Mouse (Mus musculus) forebrain, embryonic 12.5 days (tissue): Measurements from ENCODE around the gene Lman2. TPM values are rescaled to one million over a fixed set of nuclear protein-coding genes. Genes with fewer than 3 reads are reported as not detected.

Experiments
- ATAC-seq: fragments of 200-750 bp; cut with Nextera tagmentation; 2 replicates; pipeline ENCODE4 v1.8.0; 2017; ENCODE audit warnings: moderate TSS enrichment; ENCODE audit not compliant: low FRiP score
- H3K27ac ChIP-seq: fragments of 300-500 bp; sonication (generic); 2 replicates; pipeline ENCODE4 v1.5.1; 2016; ENCODE audit warnings: mild to moderate bottlenecking
- H3K27me3 ChIP-seq: fragments of 300-500 bp; sonication (generic); 2 replicates; pipeline ENCODE4 v1.6.1; 2016; ENCODE audit warnings: mild to moderate bottlenecking
- H3K36me3 ChIP-seq: fragments of 300-500 bp; sonication (generic); replicated peaks from 2 replicates; pipeline ENCODE4 v1.6.1; 2016; ENCODE audit warnings: mild to moderate bottlenecking
- H3K4me1 ChIP-seq: fragments of 300-500 bp; sonication (generic); 2 replicates; pipeline ENCODE4 v1.6.1; 2016
- H3K4me2 ChIP-seq: fragments of 300-500 bp; sonication (generic); 2 replicates; pipeline ENCODE4 v1.6.1; 2016; ENCODE audit warnings: mild to moderate bottlenecking, moderate library complexity
- H3K4me3 ChIP-seq: fragments of 300-500 bp; sonication (generic); replicated peaks from 2 replicates; pipeline ENCODE4 v1.5.1; 2016; ENCODE audit warnings: mild to moderate bottlenecking
- H3K9ac ChIP-seq: fragments of 300-500 bp; sonication (generic); 2 replicates; pipeline ENCODE4 v1.6.1; 2016; ENCODE audit warnings: mild to moderate bottlenecking
- H3K9me3 ChIP-seq: fragments of 300-500 bp; sonication (generic); 2 replicates; pipeline ENCODE4 v1.6.1; 2016
- WGBS: fragments of 180-500 bp; shearing (Covaris S2); methylation state at CpG from one replicate; pipeline ENCODE4 v1.1.7; 2016; 5-methylcytosine and 5-hydroxymethylcytosine counted together
- polyA plus RNA-seq: library from polyadenylated mRNA; unstranded; fragments of >200 nt; fragmentation: Nextera tagmentation; extraction: Ambion mirVana; gene quantifications from 2 replicates; pipeline ENCODE4 v1.2.1, GENCODE M21; 2016

The Lman2 gene
- polyA plus RNA-seq, 1 experiment from 2014 or later = 82.7 TPM

DNA sequence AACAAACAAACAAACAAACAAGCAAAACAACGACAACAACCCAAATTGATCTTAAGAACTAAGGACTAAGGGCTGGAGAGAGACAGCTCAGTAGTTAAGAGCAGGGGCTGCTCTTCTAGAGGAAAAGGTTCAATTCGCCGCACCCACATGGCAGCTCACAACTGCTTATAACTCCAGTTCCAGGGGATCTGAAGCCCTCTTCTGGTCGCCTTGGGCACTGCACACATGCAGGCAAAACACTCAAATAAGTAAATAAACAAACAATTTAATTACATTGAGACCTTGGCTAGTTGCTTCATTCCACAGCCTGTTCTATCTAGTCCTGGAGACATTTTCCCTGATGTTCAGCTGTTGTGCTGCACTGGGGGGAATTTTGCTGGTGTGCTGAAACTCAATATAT lies 30.4 kb upstream of the Lman2 start:
- Histone ChIP-seq H3K27ac (no peak overlapping the region), H3K9ac (no peak overlapping the region), H3K4me3 (no peak overlapping the region), H3K36me3 (no peaks in the 10 kb centered on the region), H3K4me2 (no peak overlapping the region), H3K9me3 (no peaks in the 10 kb centered on the region), H3K27me3 (0 out of 2 replicates have a peak, but pooled peaks cover 2% of the 10 kb centered on the region), H3K4me1 (no peaks in the 10 kb centered on the region)
- ATAC-seq = no peak
- WGBS = 74% methylated on average over 4 of the region's 4 CpGs

- 63% methylated on average over 1 of the region's 1 CpGs for WGBS
- Histone ChIP-seq H3K27ac (no peak overlapping the region), H3K27me3 (0 out of 2 replicates have a peak, but pooled peaks cover 6% of the 10 kb centered on the region), H3K9me3 (no peaks in the 10 kb centered on the region), H3K9ac (no peak overlapping the region), H3K4me1 (no peaks in the 10 kb centered on the region), H3K4me2 (no peak overlapping the region), H3K4me3 (no peak overlapping the region), H3K36me3 (no peaks in the 10 kb centered on the region)
- no peak for ATAC-seq
These were observed 29.0 kb upstream of the Lman2 start for GRCm38 (mm10) chr13:55391626-55392029.

GRCm38 (mm10) chr13:55390644-55391043 lies 28.1 kb upstream of the Lman2 start:
- Histone ChIP-seq H3K4me3 (no peak overlapping the region), H3K9ac (no peak overlapping the region), H3K4me1 (no peaks in the 10 kb centered on the region), H3K9me3 (no peaks in the 10 kb centered on the region), H3K36me3 (no peaks in the 10 kb centered on the region), H3K27ac (no peak overlapping the region), H3K27me3 (0 out of 2 replicates have a peak, but pooled peaks cover 7% of the 10 kb centered on the region), H3K4me2 (no peak overlapping the region)
- ATAC-seq = no peak
- 81% methylated on average over 3 of the region's 3 CpGs for WGBS

- WGBS = 82% methylated on average over 4 of the region's 4 CpGs
- Histone ChIP-seq H3K9ac (no peak overlapping the region), H3K4me2 (no peak overlapping the region), H3K36me3 (no peaks in the 10 kb centered on the region), H3K4me3 (no peak overlapping the region), H3K27ac (no peak overlapping the region), H3K9me3 (no peaks in the 10 kb centered on the region), H3K4me1 (peaks cover 4% of the 10 kb centered on the region; the same call in 1 of the 2 replicates), H3K27me3 (peaks cover 69% of the 10 kb centered on the region)
- no peak for ATAC-seq
These were observed 19.2 kb upstream of the Lman2 start for GRCm38 (mm10) chr13:55381790-55382189.

DNA sequence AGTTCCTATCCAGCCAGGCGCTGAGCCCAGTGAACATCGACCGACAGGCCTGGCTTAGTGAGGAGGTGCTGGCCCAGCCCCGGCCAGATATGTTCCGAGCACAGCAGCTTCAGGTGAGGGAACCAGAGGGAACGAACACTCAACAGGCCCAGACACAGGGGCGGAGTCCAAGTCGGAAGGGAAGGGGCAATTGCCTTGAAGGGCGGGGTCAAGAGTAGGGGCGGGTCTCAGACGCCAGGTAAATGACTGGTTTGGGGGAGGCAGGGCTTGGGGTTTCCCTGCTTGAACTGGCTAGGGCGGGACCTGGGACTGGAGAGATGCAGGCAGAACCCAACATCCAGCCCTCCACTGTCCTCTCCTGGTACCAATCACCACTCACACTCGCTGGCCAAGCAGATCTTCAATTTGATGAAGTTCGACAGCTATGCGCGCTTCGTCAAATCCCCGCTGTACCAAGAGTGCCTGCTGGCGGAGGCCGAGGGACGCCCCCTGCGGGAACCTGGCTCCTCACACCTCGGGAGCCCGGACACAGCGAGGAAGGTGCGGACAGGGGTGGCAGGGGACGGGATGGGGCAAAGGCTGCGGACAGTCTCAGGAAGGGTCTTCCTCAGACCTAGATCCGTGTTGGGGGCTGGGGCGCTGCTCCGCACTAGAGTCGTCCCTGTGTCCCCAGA lies 16.5 kb upstream of the Lman2 start:
- no peak overlapping the region; the same call in 1 of the 2 replicates for H3K4me3 ChIP-seq
- no peak overlapping the region for H3K9ac ChIP-seq
- no peak for ATAC-seq
- WGBS = 3% methylated on average over 32 of the region's 32 CpGs
- no peaks in the 10 kb centered on the region for H3K36me3 ChIP-seq
- H3K27me3 ChIP-seq = peaks cover 77% of the 10 kb centered on the region
- no peak overlapping the region for H3K4me2 ChIP-seq
- H3K4me1 ChIP-seq = peaks cover 4% of the 10 kb centered on the region; the same call in 1 of the 2 replicates
- no peaks in the 10 kb centered on the region for H3K9me3 ChIP-seq
- H3K27ac ChIP-seq = no peak overlapping the region

- Histone ChIP-seq H3K27me3 (peaks cover 74% of the 10 kb centered on the region), H3K4me3 (no peak overlapping the region), H3K36me3 (no peaks in the 10 kb centered on the region), H3K27ac (no peak overlapping the region), H3K4me2 (no peak overlapping the region), H3K9me3 (no peaks in the 10 kb centered on the region), H3K9ac (no peak overlapping the region), H3K4me1 (peaks cover 4% of the 10 kb centered on the region; the same call in 1 of the 2 replicates)
- 73% methylated on average over 2 of the region's 2 CpGs for WGBS
- ATAC-seq = no peak
These were observed 13.3 kb upstream of the Lman2 start for GRCm38 (mm10) chr13:55375877-55376276.

DNA sequence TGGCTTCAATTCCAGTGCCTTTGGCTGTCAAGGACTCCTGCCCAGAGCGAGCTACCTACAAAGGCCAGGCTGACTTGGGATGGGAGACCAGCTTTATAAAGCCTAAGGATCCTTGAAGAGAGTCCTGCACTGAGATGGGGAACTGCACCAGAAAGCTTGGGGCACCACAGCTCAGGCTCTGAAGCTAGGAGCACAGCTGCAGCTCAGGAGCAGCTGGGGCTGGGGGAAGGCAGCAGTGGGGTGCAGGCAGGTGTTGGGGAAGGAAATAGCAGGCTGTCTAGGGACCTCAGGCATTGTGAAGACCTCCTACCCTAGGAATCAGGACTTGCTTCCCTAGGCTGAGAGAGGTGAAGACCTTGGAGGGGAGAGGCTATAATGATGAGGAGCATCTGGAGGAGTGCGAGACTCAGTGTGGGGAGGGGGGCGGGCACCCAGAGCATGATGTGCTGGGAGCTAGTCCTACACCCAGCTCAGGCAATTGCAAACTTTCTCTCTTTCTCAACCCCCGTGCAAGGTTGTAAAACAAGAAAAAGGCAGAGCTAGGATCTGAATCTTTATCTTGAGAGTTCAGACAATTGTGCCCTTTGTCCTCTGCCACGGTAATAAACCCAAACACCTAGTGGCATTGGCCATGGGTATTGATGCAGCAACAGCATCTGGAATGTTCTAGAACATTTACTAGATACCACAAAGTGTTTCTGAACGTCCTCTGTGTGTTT lies 11.8 kb upstream of the Lman2 start:
- Histone ChIP-seq H3K36me3 (no peaks in the 10 kb centered on the region), H3K4me3 (no peak overlapping the region), H3K4me1 (peaks cover 3% of the 10 kb centered on the region; the same call in 1 of the 2 replicates), H3K27ac (no peak overlapping the region), H3K9ac (no peak overlapping the region), H3K4me2 (no peak overlapping the region), H3K27me3 (peaks cover 72% of the 10 kb centered on the region), H3K9me3 (no peaks in the 10 kb centered on the region)
- 68% methylated on average over 6 of the region's 6 CpGs for WGBS
- ATAC-seq = no peak

DNA sequence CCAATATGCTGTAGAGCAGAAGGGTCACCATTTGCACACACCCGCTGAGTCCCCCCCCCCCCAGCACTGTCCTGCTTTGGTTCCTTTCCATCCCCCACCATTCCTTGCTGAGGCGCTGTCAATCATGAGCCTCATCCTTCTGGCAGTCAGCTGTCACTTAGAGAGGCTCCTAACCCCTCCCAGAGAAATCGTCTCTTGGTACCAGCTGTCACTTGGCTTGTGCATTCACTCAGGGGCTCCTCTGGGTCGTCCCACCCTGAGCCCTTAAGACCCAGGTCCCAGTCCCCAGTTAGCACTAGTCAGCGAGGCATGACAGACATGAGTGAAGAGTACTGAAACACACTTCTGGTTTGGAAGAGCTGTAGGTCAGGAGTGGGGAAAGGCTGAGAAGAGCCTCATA lies 9.2 kb upstream of the Lman2 start:
- Histone ChIP-seq H3K9ac (no peak overlapping the region), H3K4me3 (no peak overlapping the region), H3K4me1 (no peaks in the 10 kb centered on the region), H3K36me3 (no peaks in the 10 kb centered on the region), H3K9me3 (no peaks in the 10 kb centered on the region), H3K27me3 (peaks cover 58% of the 10 kb centered on the region), H3K27ac (no peak overlapping the region), H3K4me2 (no peak overlapping the region)
- WGBS = 53% methylated on average over 5 of the region's 5 CpGs
- no peak for ATAC-seq

GRCm38 (mm10) chr13:55371007-55371681 lies 8.6 kb upstream of the Lman2 start:
- Histone ChIP-seq H3K4me1 (no peaks in the 10 kb centered on the region), H3K27me3 (peaks cover 54% of the 10 kb centered on the region), H3K4me3 (no peak overlapping the region), H3K9me3 (no peaks in the 10 kb centered on the region), H3K9ac (no peak overlapping the region), H3K4me2 (no peak overlapping the region), H3K27ac (no peak overlapping the region), H3K36me3 (no peaks in the 10 kb centered on the region)
- no peak for ATAC-seq
- WGBS = 76% methylated on average over 8 of the region's 8 CpGs

GRCm38 (mm10) chr13:55370234-55370633 lies 7.7 kb upstream of the Lman2 start:
- Histone ChIP-seq H3K27ac (no peak overlapping the region), H3K4me3 (no peak overlapping the region), H3K36me3 (no peaks in the 10 kb centered on the region), H3K27me3 (peaks cover 56% of the 10 kb centered on the region), H3K4me2 (no peak overlapping the region), H3K4me1 (no peaks in the 10 kb centered on the region), H3K9me3 (no peaks in the 10 kb centered on the region), H3K9ac (no peak overlapping the region)
- ATAC-seq = no peak
- WGBS = 75% methylated on average over 3 of the region's 3 CpGs

- H3K27ac ChIP-seq = no peak within 1 kb of the TSS
- H3K4me1 ChIP-seq = no peaks in the 10 kb centered on the region
- H3K36me3 ChIP-seq = no peaks in the 10 kb centered on the region
- no peak within 1 kb of the TSS for H3K4me2 ChIP-seq
- H3K9ac ChIP-seq = no peak within 1 kb of the TSS
- ATAC-seq = no peak
- no peak within 1 kb of the TSS for H3K4me3 ChIP-seq
- no peaks in the 10 kb centered on the region for H3K9me3 ChIP-seq
- 62% methylated on average over 13 of the region's 13 CpGs for WGBS
- peaks cover 51% of the 10 kb centered on the region for H3K27me3 ChIP-seq
These were observed 7.0 kb upstream of the Lman2 start, which contains the start of gene Rgs14 for GRCm38 (mm10) chr13:55369531-55370114. Rgs14 (plus strand) TSS chr13:55369732.

GRCm38 (mm10) chr13:55368401-55368800 lies 5.8 kb upstream of the Lman2 start:
- no peaks in the 10 kb centered on the region for H3K36me3 ChIP-seq
- H3K4me3 ChIP-seq = no peak overlapping the region
- ATAC-seq = no peak
- no peaks in the 10 kb centered on the region for H3K9me3 ChIP-seq
- no peak overlapping the region for H3K9ac ChIP-seq
- H3K4me2 ChIP-seq = no peak overlapping the region
- no peak overlapping the region for H3K27ac ChIP-seq
- no peaks in the 10 kb centered on the region for H3K4me1 ChIP-seq
- H3K27me3 ChIP-seq = peaks cover 40% of the 10 kb centered on the region
- 83% methylated on average over 7 of the region's 7 CpGs for WGBS
